Mouse (Mus musculus): ENCODE data around the gene Nr1h2.
A peak's percentile ranks its signal among the peaks of the same experiment; 100 is the strongest.

Gene Nr1h2

GRCm38 (mm10) chr7:44584265-44584804 lies 30.6 kb upstream of the Nr1h2 start:
- DNase-seq = no peak

GRCm38 (mm10) chr7:44583146-44583545 lies 29.4 kb upstream of the Nr1h2 start:
- no peak for DNase-seq

- DNase-seq = no peak
Measured at GRCm38 (mm10) chr7:44582709-44583108, 29.0 kb upstream of the Nr1h2 start.

- DNase-seq = no peak
Measured at GRCm38 (mm10) chr7:44581637-44582036, 27.9 kb upstream of the Nr1h2 start.

GRCm38 (mm10) chr7:44576333-44576844 lies 22.6 kb upstream of the Nr1h2 start:
- DNase-seq = no peak

- DNase-seq = no peak
Measured at GRCm38 (mm10) chr7:44572956-44573484, 19.3 kb upstream of the Nr1h2 start.

GRCm38 (mm10) chr7:44572213-44572701 lies 18.5 kb upstream of the Nr1h2 start, which contains the start of gene Napsa:
Gene Napsa (plus strand): TSS chr7:44572380.
- no peak for DNase-seq

- DNase-seq = no peak
Measured at GRCm38 (mm10) chr7:44571811-44572210, 18.1 kb upstream of the Nr1h2 start.

- no peak for DNase-seq
Measured at GRCm38 (mm10) chr7:44570989-44571388, 17.2 kb upstream of the Nr1h2 start.

GRCm38 (mm10) chr7:44568803-44569202 lies 15.1 kb upstream of the Nr1h2 start:
- no peak for DNase-seq

GRCm38 (mm10) chr7:44565414-44565813 lies 11.7 kb upstream of the Nr1h2 start:
- DNase-seq = no peak

- no peak for DNase-seq
Measured at GRCm38 (mm10) chr7:44564486-44564885, 10.7 kb upstream of the Nr1h2 start.

- no peak for DNase-seq
Measured at GRCm38 (mm10) chr7:44563284-44563683, 9.5 kb upstream of the Nr1h2 start.

- peak; percentile 84 for DNase-seq
Measured at GRCm38 (mm10) chr7:44560435-44561400, 7.0 kb upstream of the Nr1h2 start.

- no peak for DNase-seq
Measured at GRCm38 (mm10) chr7:44557629-44558028, 3.9 kb upstream of the Nr1h2 start.

GRCm38 (mm10) chr7:44553196-44553764 lies 471 bp downstream of the Nr1h2 start:
- DNase-seq = peak; percentile 71

GRCm38 (mm10) chr7:44552141-44552908 lies 1.4 kb downstream of the Nr1h2 start:
- peak; percentile 10 for DNase-seq

- no peak for DNase-seq
Measured at GRCm38 (mm10) chr7:44551731-44552130, 2.0 kb downstream of the Nr1h2 start.

GRCm38 (mm10) chr7:44551301-44551700 lies 2.5 kb downstream of the Nr1h2 start:
- peak; percentile 6 for DNase-seq

GRCm38 (mm10) chr7:44550409-44550678 lies 3.4 kb downstream of the Nr1h2 start:
- DNase-seq = no peak

GRCm38 (mm10) chr7:44549621-44550408 lies 3.9 kb downstream of the Nr1h2 start:
- no peak for DNase-seq

Measured in right cerebral cortex, postnatal 14 days (tissue).